Mouse (Mus musculus) embryonic fibroblast, embryonic 13.5 days (primary cell): ENCODE data around the gene Cdhr2. TPM values are rescaled to one million over a fixed set of nuclear protein-coding genes. Genes with fewer than 3 reads are reported as not detected.

Experiments used
- H3K27ac ChIP-seq: 2 replicates; pipeline ENCODE4 v1.5.1; 2012; ENCODE audit warnings: low read length, control low read depth, inconsistent platforms; ENCODE audit not compliant: insufficient read depth
- H3K4me1 ChIP-seq: 2 replicates; pipeline ENCODE4 v1.6.1; 2011; ENCODE audit warnings: low read length; ENCODE audit not compliant: control insufficient read depth, insufficient read depth
- H3K4me3 ChIP-seq: 2 replicates; pipeline ENCODE4 v1.5.1; 2011; ENCODE audit warnings: mild to moderate bottlenecking, control low read depth, low read length; ENCODE audit not compliant: insufficient read depth
- CTCF ChIP-seq: IDR thresholded peaks from 2 replicates; pipeline ENCODE4 v1.5.1; 2011; ENCODE audit warnings: mild to moderate bottlenecking, control low read depth, low read length, moderate library complexity, borderline replicate concordance; ENCODE audit not compliant: insufficient read depth
- POLR2A ChIP-seq: IDR thresholded peaks from 2 replicates; pipeline ENCODE4 v1.6.1; 2011; ENCODE audit warnings: low read depth, mild to moderate bottlenecking, control low read depth, low read length, moderate library complexity
- polyA plus RNA-seq: library from polyadenylated mRNA; stranded (reverse); fragments of >200 nt; gene quantifications from 2 replicates; pipeline ENCODE4 v1.2.4, GENCODE M21; 2011; ENCODE audit warnings: low read depth; ENCODE audit not compliant: missing spikeins, insufficient read length

The Cdhr2 gene
- polyA plus RNA-seq, 1 experiment = not detected

DNA sequence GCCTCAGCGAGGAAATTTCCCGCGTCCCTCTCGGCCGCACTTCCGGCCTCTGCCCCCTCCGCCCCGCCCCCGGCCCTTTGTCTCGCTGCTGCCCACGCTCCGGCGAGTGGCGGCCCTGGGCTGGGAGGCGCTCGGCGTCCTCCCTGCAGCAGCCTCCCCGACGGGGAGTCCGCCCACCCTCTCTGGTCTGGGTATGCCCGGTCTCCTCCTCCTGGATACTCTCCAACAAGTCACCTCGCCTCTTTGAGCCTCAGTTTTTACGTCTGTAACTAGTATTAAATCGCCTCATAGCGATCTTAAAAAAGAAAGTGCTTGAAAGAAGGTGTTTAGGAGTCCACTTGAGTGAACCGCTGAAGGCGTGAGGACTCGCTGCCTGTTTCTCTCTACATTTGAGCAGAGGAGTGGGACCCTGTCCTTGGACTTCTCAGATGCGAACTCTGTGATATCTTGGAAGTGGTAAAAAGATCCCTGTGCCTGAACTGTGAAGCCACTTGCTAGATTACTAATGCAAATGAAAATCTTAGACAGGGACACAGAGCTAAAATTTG lies 48.7 kb downstream of the Cdhr2 start, which contains the start of gene Gprin1:
Gene Gprin1 (minus strand): TSS at position 11 of the 548 bp plus-strand sequence.
- Histone ChIP-seq H3K4me3 (peak within 1 kb of the TSS; percentile 5; the same call in 1 of the 2 replicates), H3K4me1 (no peaks in the 10 kb centered on the region), H3K27ac (no peak within 1 kb of the TSS)
- no peak for TF ChIP-seq POLR2A

GRCm38 (mm10) chr13:54750699-54751098 lies 49.4 kb downstream of the Cdhr2 start:
- TF ChIP-seq POLR2A (no peak), CTCF (no peak)
- H3K27ac ChIP-seq = no peak overlapping the region
- no peak overlapping the region for H3K4me3 ChIP-seq
- H3K4me1 ChIP-seq = no peaks in the 10 kb centered on the region

DNA sequence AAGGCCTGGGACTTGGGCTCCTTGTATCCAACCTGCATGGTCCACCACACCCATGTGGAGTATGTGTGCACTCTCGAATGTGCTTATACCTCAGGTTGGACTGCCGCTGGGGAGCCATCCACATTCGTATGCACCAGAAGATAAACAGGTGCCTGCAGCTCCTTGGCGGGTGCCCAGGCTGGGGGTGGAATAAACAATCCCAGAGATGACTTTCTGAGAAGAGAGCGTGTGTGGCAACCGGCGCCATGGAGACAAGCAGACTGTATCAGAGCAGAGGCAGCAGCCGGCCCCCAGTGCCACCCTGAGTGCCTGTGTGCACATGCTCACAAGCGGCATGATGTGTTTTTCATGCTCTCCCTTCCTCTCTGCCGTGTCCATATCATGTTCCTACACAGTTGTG lies 51.4 kb downstream of the Cdhr2 start:
- Histone ChIP-seq H3K4me1 (no peaks in the 10 kb centered on the region), H3K27ac (no peak overlapping the region), H3K4me3 (no peak overlapping the region)
- no peak for TF ChIP-seq POLR2A
- no peak for TF ChIP-seq CTCF

- TF ChIP-seq POLR2A (no peak), CTCF (no peak)
- no peaks in the 10 kb centered on the region for H3K4me1 ChIP-seq
- no peak overlapping the region for H3K27ac ChIP-seq
- H3K4me3 ChIP-seq = no peak overlapping the region
Measured at GRCm38 (mm10) chr13:54753733-54754132, 52.5 kb downstream of the Cdhr2 start.

DNA sequence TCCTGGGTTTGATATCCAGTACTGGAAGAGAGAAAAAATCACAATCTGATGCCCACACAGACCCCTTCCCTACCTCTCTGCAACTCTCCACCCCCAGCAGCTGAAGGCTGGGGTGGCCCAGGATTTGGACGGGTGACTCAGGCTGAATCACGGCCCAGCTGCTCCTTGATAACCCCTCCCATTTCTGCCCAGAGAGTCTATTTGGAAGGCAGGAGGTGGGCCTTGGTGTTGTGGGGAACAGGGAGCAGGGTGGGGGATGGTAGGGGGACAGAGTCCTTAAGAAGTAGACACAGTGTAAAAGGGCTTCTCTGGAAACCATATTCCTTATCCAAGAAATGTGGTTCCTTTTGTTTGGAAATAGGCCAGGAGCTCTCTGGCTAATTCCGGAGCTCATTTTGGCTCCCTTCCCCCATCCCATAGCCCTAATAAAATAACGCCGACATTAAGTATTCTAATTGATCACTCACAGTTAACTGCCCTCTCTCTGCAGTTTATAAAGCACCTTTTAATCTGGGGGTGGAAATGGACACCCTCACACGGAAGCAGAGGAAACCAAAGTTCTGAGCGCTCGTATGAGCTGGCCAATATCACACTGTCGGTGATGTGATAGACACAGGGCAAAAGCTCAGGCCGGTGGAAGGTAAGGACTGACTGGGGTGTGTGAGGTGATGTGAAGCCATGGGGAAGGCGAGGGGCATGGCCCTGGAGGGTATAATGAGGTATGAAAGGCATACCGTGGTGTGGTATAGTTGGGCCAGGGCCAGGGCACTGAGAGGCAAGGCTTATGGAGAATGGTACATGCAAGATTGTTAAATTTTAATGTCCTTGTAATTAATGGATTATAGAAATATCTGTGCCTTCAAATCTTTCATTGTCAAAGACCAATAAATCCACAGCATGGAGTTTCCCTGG lies 53.2 kb downstream of the Cdhr2 start:
- H3K4me1 ChIP-seq = no peaks in the 10 kb centered on the region
- TF ChIP-seq POLR2A (no peak), CTCF (no peak)
- H3K27ac ChIP-seq = no peak overlapping the region
- no peak overlapping the region for H3K4me3 ChIP-seq

GRCm38 (mm10) chr13:54755201-54755830 lies 54.1 kb downstream of the Cdhr2 start:
- TF ChIP-seq CTCF (no peak), POLR2A (no peak)
- Histone ChIP-seq H3K4me1 (no peaks in the 10 kb centered on the region), H3K27ac (no peak overlapping the region), H3K4me3 (no peak overlapping the region)

GRCm38 (mm10) chr13:54756156-54756712 lies 55.0 kb downstream of the Cdhr2 start:
- Histone ChIP-seq H3K27ac (no peak overlapping the region), H3K4me1 (no peaks in the 10 kb centered on the region), H3K4me3 (no peak overlapping the region)
- TF ChIP-seq CTCF (no peak), POLR2A (no peak)

DNA sequence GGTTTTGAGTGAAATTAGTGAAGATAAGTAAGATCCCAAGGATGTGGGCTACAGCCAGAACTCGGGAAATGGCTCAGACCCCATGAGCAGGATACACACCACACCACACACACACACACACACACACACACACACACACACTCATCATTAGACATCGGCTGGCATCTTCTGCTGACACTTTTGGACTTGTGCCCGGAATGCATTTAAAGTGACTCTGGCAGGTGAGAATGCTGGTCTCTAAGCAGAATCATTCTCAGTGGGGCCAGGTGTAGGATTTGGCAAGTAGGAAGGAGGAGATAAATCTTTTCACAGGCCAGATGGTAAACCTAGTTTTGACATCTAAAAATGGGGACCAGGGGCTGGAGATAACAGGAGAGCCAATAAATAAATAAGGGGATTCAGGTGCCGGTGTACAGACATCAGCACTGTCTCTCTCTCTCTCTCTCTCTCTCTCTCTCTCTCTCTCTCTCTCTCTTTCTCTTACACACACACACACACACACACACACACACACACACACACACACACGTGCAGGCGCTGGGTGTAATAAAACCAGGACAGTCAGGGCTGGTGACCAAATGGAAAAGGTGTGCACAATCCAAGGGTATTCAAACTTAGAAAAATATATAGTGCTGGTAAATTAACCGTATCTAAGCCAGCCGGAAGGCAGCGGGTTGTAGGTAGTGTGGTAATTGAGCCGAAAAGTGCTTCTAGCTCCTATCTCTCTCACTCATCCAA lies 56.0 kb downstream of the Cdhr2 start:
- H3K27ac ChIP-seq = no peak overlapping the region
- TF ChIP-seq POLR2A (no peak), CTCF (no peak)
- no peaks in the 10 kb centered on the region for H3K4me1 ChIP-seq
- no peak overlapping the region for H3K4me3 ChIP-seq

DNA sequence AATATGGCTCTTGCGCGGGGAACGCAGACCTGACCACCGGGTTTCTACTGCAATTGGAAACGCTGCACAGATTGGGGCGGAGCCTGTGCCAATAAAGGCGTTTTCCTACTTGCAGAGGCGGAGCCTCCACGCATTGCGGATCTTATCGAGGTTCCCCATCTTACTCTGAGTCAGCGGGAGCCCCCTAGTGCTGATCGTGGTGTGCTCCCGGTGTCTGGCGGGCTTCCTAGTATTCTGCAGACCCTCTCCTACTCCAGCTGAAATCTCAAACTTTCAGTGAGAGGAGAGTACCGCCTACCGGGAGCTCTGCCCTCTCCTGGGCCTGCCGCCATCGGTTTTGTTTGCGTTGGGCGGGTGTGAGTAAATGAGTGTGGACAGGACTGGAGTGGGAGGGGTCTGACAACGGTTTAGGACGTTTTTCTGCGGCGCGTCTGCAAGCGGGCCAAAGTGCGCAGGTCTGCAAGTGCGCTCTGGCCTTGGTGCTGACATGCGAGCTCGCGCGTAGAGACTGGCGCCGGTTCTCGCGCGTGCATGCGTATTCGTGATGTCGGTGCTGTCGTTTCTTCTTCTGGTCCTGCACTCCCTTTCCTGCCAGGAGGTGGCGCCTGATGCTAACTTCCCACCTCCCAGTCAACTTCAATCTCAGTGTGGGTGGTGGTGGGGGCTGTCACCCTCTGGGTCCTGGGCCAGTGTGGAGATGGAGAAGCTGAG lies 56.9 kb downstream of the Cdhr2 start:
- no peaks in the 10 kb centered on the region for H3K4me1 ChIP-seq
- H3K27ac ChIP-seq = no peak overlapping the region
- TF ChIP-seq CTCF = peak; percentile 88; the same call in 1 of the 2 replicates
- TF ChIP-seq POLR2A = no peak
- peak overlapping the region; percentile 4 for H3K4me3 ChIP-seq
